Comparison of ENCODE assay signal across 24 mouse cellular contexts in the genomic region with DNA sequence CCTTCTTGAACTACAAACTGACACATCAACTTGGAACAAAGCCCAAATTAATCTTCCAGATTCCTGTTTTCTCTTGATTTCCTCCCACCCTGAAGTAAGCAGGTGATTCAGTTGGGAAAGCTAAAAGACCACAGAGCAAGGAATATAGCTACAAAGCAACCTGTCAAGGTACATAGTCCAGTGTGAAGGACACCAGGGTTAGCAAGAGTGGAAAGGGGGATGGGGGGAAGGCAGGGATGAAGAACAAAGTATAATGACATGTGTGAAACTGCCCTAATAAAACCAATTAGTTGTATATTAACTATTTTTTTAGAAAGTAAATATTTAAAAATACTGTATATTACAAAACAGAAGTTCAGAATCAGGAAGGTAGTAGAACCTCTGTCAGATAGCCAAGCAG.
DNase-seq lines count a peak whose midpoint lies in the region; ATAC-seq and TF ChIP-seq lines count a peak whose summit lies in the region.
"Had no signal": no experiment of that assay in that cellular context is flagged by ENCODE, and none has a peak within 500 bp of the region (broad histone marks: within the 10 kb centered on the region; RNA-seq: fewer than 3 reads in every experiment).

No protein-coding gene starts in this region.

- no peak for TF ChIP-seq POLR2A in kidney, adult 2 months (IDR thresholded peaks at IDR 0.05; ENCODE audit: low read depth, low read length)

- intact Hi-C loops in gastrocnemius, postnatal 14 days (cut with DNase I; ENCODE audit: low total_unique reads): no loop called here

- peak overlapping the region; percentile 86 for H3K27ac ChIP-seq in kidney, adult 2 months (ENCODE audit: insufficient read depth, low read depth, low read length)
- H3K27ac ChIP-seq in kidney, embryonic 15.5 days: no peak overlapping the region
- no peak overlapping the region; the same call in 1 of the 2 replicates for H3K27ac ChIP-seq in liver, embryonic 16.5 days (ENCODE audit: low read length)
- no peak overlapping the region for H3K27ac ChIP-seq in liver, embryonic 12.5 days
- H3K27ac ChIP-seq: embryonic facial prominence, embryonic 12.5 days; embryonic facial prominence, embryonic 15.5 days; gastrocnemius, adult 2 months; heart, adult 2 months; hindbrain, embryonic 12.5 days; hindbrain, embryonic 15.5 days had no signal

- peak; percentile 90 for DNase-seq in kidney, adult 2 months
- DNase-seq in kidney, postnatal 14 days: peak; percentile 52
- DNase-seq in kidney, postnatal 10 days: no peak
- DNase-seq in gastrocnemius, postnatal 14 days: no peak
- DNase-seq: adrenal gland, adult 2 months; adrenal gland, postnatal 14 days; cerebellum, adult 11 months; cerebellum, adult 2 months; cerebellum, adult 9-11 months; cerebellum, postnatal 25 days; forebrain, postnatal 0 days; gastrocnemius, adult 2 months; gastrocnemius, postnatal 25 days; heart, adult 2 months had no signal

- no peaks in the 10 kb centered on the region for H3K27me3 ChIP-seq in kidney, adult 2 months (replicated peaks; ENCODE audit: control insufficient read depth, insufficient read depth, low read length)
- no peaks in the 10 kb centered on the region for H3K27me3 ChIP-seq in kidney, embryonic 15.5 days
- no peaks in the 10 kb centered on the region for H3K27me3 ChIP-seq in liver, embryonic 16.5 days (ENCODE audit: control insufficient read depth, insufficient read depth, low read depth, low read length)
- no peaks in the 10 kb centered on the region for H3K27me3 ChIP-seq in liver, embryonic 12.5 days (replicated peaks)
- H3K27me3 ChIP-seq: embryonic facial prominence, embryonic 12.5 days; embryonic facial prominence, embryonic 15.5 days; hindbrain, embryonic 12.5 days; hindbrain, embryonic 15.5 days had no signal

- peaks cover 26% of the 10 kb centered on the region for H3K4me1 ChIP-seq in kidney, adult 2 months (ENCODE audit: control insufficient read depth, insufficient read depth, low read length)
- H3K4me1 ChIP-seq in kidney, embryonic 15.5 days: peaks cover 2% of the 10 kb centered on the region; the same call in 1 of the 2 replicates
- no peaks in the 10 kb centered on the region; the same call in none of the 2 replicates for H3K4me1 ChIP-seq in liver, embryonic 16.5 days (ENCODE audit: control insufficient read depth, low read depth, low read length)
- H3K4me1 ChIP-seq in liver, embryonic 12.5 days: no peaks in the 10 kb centered on the region

- H3K4me2 ChIP-seq in kidney, embryonic 15.5 days: no peak overlapping the region
- H3K4me2 ChIP-seq in liver, embryonic 16.5 days (ENCODE audit: low read depth, low read length): no peak overlapping the region
- no peak overlapping the region for H3K4me2 ChIP-seq in liver, embryonic 12.5 days
- H3K4me2 ChIP-seq: embryonic facial prominence, embryonic 12.5 days; embryonic facial prominence, embryonic 15.5 days; heart, embryonic 11.5 days; hindbrain, embryonic 12.5 days; hindbrain, embryonic 15.5 days had no signal

- ATAC-seq in kidney, embryonic 15.5 days (replicated peaks; ENCODE audit: low FRiP score): no peak
- ATAC-seq in liver, embryonic 16.5 days (ENCODE audit: low read depth): peak; percentile 61
- ATAC-seq in liver, embryonic 12.5 days: no peak
- ATAC-seq: CD4-positive, CD25-positive, alpha-beta regulatory T cell, adult 4 months; forebrain, embryonic 14.5 days; forebrain, postnatal 0 days had no signal

- no peaks in the 10 kb centered on the region for H3K9me3 ChIP-seq in kidney, embryonic 15.5 days (replicated peaks)
- no peaks in the 10 kb centered on the region for H3K9me3 ChIP-seq in liver, embryonic 16.5 days (replicated peaks; ENCODE audit: control insufficient read depth, low read length)
- H3K9me3 ChIP-seq in liver, embryonic 12.5 days (replicated peaks): no peaks in the 10 kb centered on the region
- H3K9me3 ChIP-seq: embryonic facial prominence, embryonic 12.5 days; embryonic facial prominence, embryonic 15.5 days; hindbrain, embryonic 12.5 days; hindbrain, embryonic 15.5 days had no signal

- no peak for TF ChIP-seq CTCF in kidney, adult 2 months (conservative IDR thresholded peaks at IDR 0.05; ENCODE audit: insufficient read depth, insufficient read length, low read depth, low read length)

- no peak overlapping the region for H3K4me3 ChIP-seq in kidney, adult 2 months (ENCODE audit: insufficient read depth, low read depth, low read length)
- H3K4me3 ChIP-seq in kidney, embryonic 15.5 days (replicated peaks): no peak overlapping the region
- no peak overlapping the region for H3K4me3 ChIP-seq in liver, embryonic 16.5 days (ENCODE audit: low read depth, low read length)
- no peak overlapping the region for H3K4me3 ChIP-seq in liver, embryonic 12.5 days
- H3K4me3 ChIP-seq: embryonic facial prominence, embryonic 12.5 days; embryonic facial prominence, embryonic 15.5 days; gastrocnemius, adult 2 months; heart, adult 2 months; hindbrain, embryonic 12.5 days; hindbrain, embryonic 15.5 days had no signal

- no peaks in the 10 kb centered on the region for H3K36me3 ChIP-seq in kidney, adult 2 months (ENCODE audit: control insufficient read depth, insufficient read depth, low read length)
- H3K36me3 ChIP-seq in kidney, embryonic 15.5 days: no peaks in the 10 kb centered on the region
- H3K36me3 ChIP-seq in liver, embryonic 16.5 days (ENCODE audit: control insufficient read depth, insufficient read depth): no peaks in the 10 kb centered on the region
- no peaks in the 10 kb centered on the region for H3K36me3 ChIP-seq in liver, embryonic 12.5 days
- H3K36me3 ChIP-seq: embryonic facial prominence, embryonic 15.5 days; hindbrain, embryonic 12.5 days; hindbrain, embryonic 15.5 days had no signal

- H3K9ac ChIP-seq in kidney, embryonic 15.5 days: no peak overlapping the region
- no peak overlapping the region for H3K9ac ChIP-seq in liver, embryonic 16.5 days (ENCODE audit: low read depth, low read length)
- no peak overlapping the region for H3K9ac ChIP-seq in liver, embryonic 12.5 days
- H3K9ac ChIP-seq: embryonic facial prominence, embryonic 12.5 days; embryonic facial prominence, embryonic 15.5 days; forebrain, postnatal 0 days; hindbrain, embryonic 12.5 days; hindbrain, embryonic 15.5 days had no signal

Comparison
In these comparisons a context has a peak if more than half of its experiments do, and no peak if none do; other contexts are left out.
1. DNase-seq: peak in kidney, adult 2 months (single experiment) and kidney, postnatal 14 days (single experiment); none in kidney, postnatal 10 days (single experiment) and gastrocnemius, postnatal 14 days (single experiment).